Mouse (Mus musculus) stomach, embryonic 16.5 days (tissue): ENCODE measurements around the gene Tcf7. TPM values are rescaled to one million over a fixed set of nuclear protein-coding genes. Genes with fewer than 3 reads are reported as not detected.

Experiments
- ATAC-seq: fragments of 200-750 bp; cut with Nextera tagmentation; 2 replicates; pipeline ENCODE4 v1.8.0; 2017; ENCODE audit warnings: moderate number of reproducible peaks, moderate TSS enrichment; ENCODE audit not compliant: insufficient read depth, low FRiP score
- H3K27ac ChIP-seq: fragments of 300-500 bp; sonication (generic); 2 replicates; pipeline ENCODE4 v1.5.1; 2014; ENCODE audit warnings: low read length
- H3K27me3 ChIP-seq: fragments of 300-500 bp; sonication (generic); 2 replicates; pipeline ENCODE4 v1.6.1; 2014; ENCODE audit warnings: low read length, control low read depth, mixed read lengths; ENCODE audit not compliant: control insufficient read depth, insufficient read depth
- H3K36me3 ChIP-seq: fragments of 300-500 bp; sonication (generic); 2 replicates; pipeline ENCODE4 v1.6.1; 2014; ENCODE audit warnings: low read length; ENCODE audit not compliant: control insufficient read depth, insufficient read depth
- H3K4me1 ChIP-seq: fragments of 300-500 bp; sonication (generic); 2 replicates; pipeline ENCODE4 v1.6.1; 2014; ENCODE audit warnings: low read length, control low read depth, mixed read lengths; ENCODE audit not compliant: control insufficient read depth, insufficient read depth
- H3K4me2 ChIP-seq: fragments of 300-500 bp; sonication (generic); 2 replicates; pipeline ENCODE4 v1.6.1; 2014; ENCODE audit warnings: low read depth, low read length, mixed read lengths
- H3K4me3 ChIP-seq: fragments of 300-500 bp; sonication (generic); replicated peaks from 2 replicates; pipeline ENCODE4 v1.5.1; 2014; ENCODE audit warnings: mild to moderate bottlenecking, low read length
- H3K9ac ChIP-seq: fragments of 300-500 bp; sonication (generic); 2 replicates; pipeline ENCODE4 v1.6.1; 2014; ENCODE audit warnings: low read length
- H3K9me3 ChIP-seq: fragments of 300-500 bp; sonication (generic); replicated peaks from 2 replicates; pipeline ENCODE4 v1.6.1; 2016; ENCODE audit warnings: low read length, control low read depth; ENCODE audit not compliant: control insufficient read depth
- WGBS: fragments of 180-500 bp; shearing (Covaris S2); extraction: QIAGEN DNeasy Blood & Tissue Kit; methylation state at CpG from one replicate; pipeline ENCODE4 v1.1.7; 2014; 5-methylcytosine and 5-hydroxymethylcytosine counted together
- polyA plus RNA-seq: library from polyadenylated mRNA; unstranded; fragments of >200 nt; fragmentation: Nextera tagmentation; extraction: Ambion mirVana; gene quantifications from 2 replicates; pipeline ENCODE4 v1.2.1, GENCODE M21; 2015

The Tcf7 gene
- polyA plus RNA-seq, 1 experiment from 2014 or later: 2.8 TPM

DNA sequence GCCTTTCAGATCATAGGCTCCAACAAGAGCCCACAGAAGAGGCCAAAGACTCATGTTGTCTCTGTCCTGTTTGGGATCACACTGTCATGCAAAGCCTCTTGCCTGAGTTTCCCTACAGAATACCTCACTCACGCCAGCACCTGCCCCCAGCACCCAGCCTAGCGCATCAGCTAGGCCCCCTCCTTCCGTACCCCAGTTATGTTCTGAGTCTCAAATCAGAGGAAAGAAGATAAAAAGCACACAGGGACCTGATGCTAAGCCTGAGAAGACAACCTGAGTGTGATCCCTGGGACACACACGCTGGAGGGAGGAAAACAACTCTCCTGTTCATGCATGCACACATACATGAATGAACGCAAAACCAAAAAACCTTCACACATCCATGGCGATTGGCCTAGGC is 3.8 kb downstream of the Tcf7 start:
- no peak for ATAC-seq
- H3K4me1 ChIP-seq: peaks cover 12% of the 10 kb centered on the region; the same call in 1 of the 2 replicates
- no peak overlapping the region for H3K9ac ChIP-seq
- no peaks in the 10 kb centered on the region for H3K36me3 ChIP-seq
- no peak overlapping the region for H3K4me3 ChIP-seq
- WGBS: 92% methylated on average over 6 of the region's 6 CpGs
- no peak overlapping the region for H3K27ac ChIP-seq
- H3K9me3 ChIP-seq: no peaks in the 10 kb centered on the region
- H3K4me2 ChIP-seq: no peak overlapping the region
- no peaks in the 10 kb centered on the region for H3K27me3 ChIP-seq

- Histone ChIP-seq H3K4me2 (no peak overlapping the region), H3K9ac (no peak overlapping the region), H3K36me3 (no peaks in the 10 kb centered on the region), H3K9me3 (no peaks in the 10 kb centered on the region), H3K4me3 (no peak overlapping the region), H3K27ac (no peak overlapping the region), H3K27me3 (no peaks in the 10 kb centered on the region), H3K4me1 (peaks cover 5% of the 10 kb centered on the region; the same call in 1 of the 2 replicates)
- no peak for ATAC-seq
- 85% methylated on average over 3 of the region's 3 CpGs for WGBS
Measured at GRCm38 (mm10) chr11:52278164-52278563, 4.7 kb downstream of the Tcf7 start.

GRCm38 (mm10) chr11:52277433-52278150 is 5.2 kb downstream of the Tcf7 start:
- no peak for ATAC-seq
- no peak overlapping the region for H3K4me2 ChIP-seq
- no peak overlapping the region for H3K4me3 ChIP-seq
- no peaks in the 10 kb centered on the region for H3K36me3 ChIP-seq
- H3K27ac ChIP-seq: no peak overlapping the region
- WGBS: 85% methylated on average over 6 of the region's 6 CpGs
- H3K9me3 ChIP-seq: no peaks in the 10 kb centered on the region
- H3K4me1 ChIP-seq: peaks cover 7% of the 10 kb centered on the region; the same call in 1 of the 2 replicates
- H3K27me3 ChIP-seq: no peaks in the 10 kb centered on the region
- H3K9ac ChIP-seq: no peak overlapping the region

- Histone ChIP-seq H3K4me3 (no peak overlapping the region), H3K9me3 (no peaks in the 10 kb centered on the region), H3K27me3 (no peaks in the 10 kb centered on the region), H3K4me2 (no peak overlapping the region), H3K27ac (no peak overlapping the region), H3K4me1 (peaks cover 4% of the 10 kb centered on the region; the same call in 1 of the 2 replicates), H3K36me3 (no peaks in the 10 kb centered on the region), H3K9ac (no peak overlapping the region)
- WGBS: 92% methylated on average over 8 of the region's 8 CpGs
- no peak for ATAC-seq
Measured at GRCm38 (mm10) chr11:52276961-52277391, 5.8 kb downstream of the Tcf7 start.

DNA sequence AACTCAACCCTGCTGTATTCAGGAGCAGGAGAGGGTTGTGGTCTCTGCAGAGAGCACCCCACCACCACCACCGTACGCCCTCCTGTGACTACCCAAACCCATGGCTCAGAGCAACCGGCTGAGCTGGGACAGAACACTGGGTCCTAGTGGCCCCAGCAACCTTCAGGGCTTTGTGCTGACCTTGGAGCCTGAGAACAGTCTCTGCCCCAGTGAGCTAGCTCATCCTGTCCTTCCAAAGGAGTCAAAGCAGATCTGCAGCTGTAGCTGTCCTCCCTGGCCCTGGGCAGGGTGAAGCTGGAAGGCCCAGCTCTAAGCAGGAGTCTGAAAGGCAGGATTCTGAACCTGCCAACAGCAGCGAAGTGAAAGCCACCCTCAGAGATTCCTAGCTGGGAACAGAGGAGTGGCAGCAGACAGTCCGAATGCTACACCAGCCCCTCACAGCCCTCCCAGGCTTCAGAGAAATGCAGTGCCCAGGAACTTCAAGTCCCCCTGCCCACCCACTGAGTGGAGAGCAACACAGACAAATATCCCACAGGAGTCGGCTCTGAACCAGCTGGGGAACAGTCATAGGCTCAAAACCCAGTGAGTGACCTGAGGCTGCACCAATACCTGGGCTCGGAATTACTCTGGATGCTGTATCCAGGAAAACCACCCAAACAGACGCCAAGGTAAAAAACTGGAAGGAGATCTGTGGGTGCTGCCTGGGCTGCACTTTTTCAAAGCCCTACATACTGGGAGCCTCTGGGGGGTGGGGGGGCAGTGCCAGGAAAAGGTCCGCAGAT is 6.8 kb downstream of the Tcf7 start:
- Histone ChIP-seq H3K27ac (no peak overlapping the region), H3K9ac (no peak overlapping the region), H3K4me3 (no peak overlapping the region), H3K36me3 (no peaks in the 10 kb centered on the region), H3K4me2 (no peak overlapping the region), H3K9me3 (no peaks in the 10 kb centered on the region), H3K27me3 (no peaks in the 10 kb centered on the region), H3K4me1 (peaks cover 4% of the 10 kb centered on the region; the same call in 1 of the 2 replicates)
- no peak for ATAC-seq
- 83% methylated on average over 9 of the region's 9 CpGs for WGBS

DNA sequence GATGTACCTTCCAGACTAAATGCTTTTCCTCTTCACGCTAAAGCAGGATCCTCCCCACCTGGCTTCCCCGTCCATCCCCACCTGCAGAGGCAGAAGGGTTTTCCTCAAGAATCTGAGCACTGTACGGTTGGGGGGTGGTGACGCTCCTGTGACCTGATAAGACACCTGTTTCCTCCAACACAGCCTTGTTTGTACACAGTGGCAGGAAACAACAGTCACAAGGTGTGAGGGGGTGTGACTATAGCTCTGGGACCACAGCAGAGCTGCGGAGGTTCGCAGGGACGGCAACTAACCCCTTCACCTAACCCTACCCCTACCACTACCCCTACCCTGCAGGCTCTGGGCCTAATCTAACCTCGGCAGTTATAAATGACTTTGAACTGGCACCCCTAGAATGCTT is 7.4 kb downstream of the Tcf7 start:
- Histone ChIP-seq H3K27me3 (no peaks in the 10 kb centered on the region), H3K36me3 (no peaks in the 10 kb centered on the region), H3K9me3 (no peaks in the 10 kb centered on the region), H3K4me1 (peaks cover 4% of the 10 kb centered on the region; the same call in 1 of the 2 replicates), H3K27ac (no peak overlapping the region), H3K9ac (no peak overlapping the region), H3K4me2 (no peak overlapping the region), H3K4me3 (no peak overlapping the region)
- ATAC-seq: no peak
- WGBS: 85% methylated on average over 8 of the region's 8 CpGs

DNA sequence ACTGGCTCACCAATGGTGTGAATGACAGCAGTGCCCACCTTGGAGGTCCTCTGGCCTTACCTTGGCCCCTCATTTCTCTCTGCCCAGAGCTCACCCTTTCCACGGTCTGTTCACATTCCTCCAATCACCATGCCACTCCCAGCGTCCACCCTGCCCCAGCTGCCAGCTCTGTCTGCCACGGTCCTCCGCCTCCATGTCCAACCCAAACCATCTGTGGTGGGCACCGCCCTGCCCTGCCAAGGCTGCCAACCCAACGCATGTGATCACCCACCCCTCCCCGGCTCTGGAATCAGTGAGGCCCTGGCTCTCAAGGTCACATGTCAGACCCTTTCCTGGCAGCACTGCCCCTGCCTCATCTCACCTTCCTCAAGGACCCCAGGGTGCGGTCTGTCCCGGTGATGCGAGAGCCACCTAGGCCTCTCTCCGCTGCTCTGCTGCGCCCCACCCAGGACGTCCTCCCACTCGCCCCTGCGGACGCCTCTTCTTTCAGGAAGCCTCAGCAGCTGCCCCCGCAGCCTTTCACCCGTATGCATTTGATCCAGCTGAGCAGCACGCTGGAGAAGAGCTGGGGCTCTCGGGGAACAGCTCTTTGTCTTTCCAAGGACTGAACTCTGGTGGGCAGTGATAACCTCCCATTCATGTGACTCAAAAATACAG is 8.2 kb downstream of the Tcf7 start:
- no peak overlapping the region for H3K4me3 ChIP-seq
- H3K4me2 ChIP-seq: no peak overlapping the region
- no peak for ATAC-seq
- H3K9me3 ChIP-seq: no peaks in the 10 kb centered on the region
- H3K27ac ChIP-seq: no peak overlapping the region
- 83% methylated on average over 20 of the region's 20 CpGs for WGBS
- peaks cover 4% of the 10 kb centered on the region; the same call in 1 of the 2 replicates for H3K4me1 ChIP-seq
- H3K9ac ChIP-seq: no peak overlapping the region
- H3K36me3 ChIP-seq: no peaks in the 10 kb centered on the region
- no peaks in the 10 kb centered on the region for H3K27me3 ChIP-seq

DNA sequence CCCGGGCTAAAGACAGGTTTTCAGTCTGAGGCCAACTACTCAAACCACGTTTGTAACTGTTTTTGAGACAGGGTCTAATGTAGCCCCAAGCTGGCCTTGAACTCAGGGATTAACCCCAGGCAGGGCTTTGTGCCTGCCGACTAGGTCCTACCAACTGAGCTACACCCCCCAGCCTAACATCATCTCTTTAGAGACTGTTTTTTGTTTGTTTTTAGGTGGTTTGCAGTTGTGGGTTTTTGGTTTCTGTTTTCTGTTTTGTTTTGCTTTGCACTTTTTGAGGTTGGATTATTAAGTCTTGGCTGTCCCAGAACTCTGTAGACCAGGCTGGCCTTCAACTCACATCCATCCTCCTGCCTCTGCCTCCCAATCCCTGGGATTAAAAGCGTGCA is 8.9 kb downstream of the Tcf7 start:
- no peak overlapping the region for H3K9ac ChIP-seq
- no peaks in the 10 kb centered on the region for H3K36me3 ChIP-seq
- no peak for ATAC-seq
- peaks cover 6% of the 10 kb centered on the region; the same call in 1 of the 2 replicates for H3K4me1 ChIP-seq
- H3K27me3 ChIP-seq: no peaks in the 10 kb centered on the region
- H3K4me3 ChIP-seq: no peak overlapping the region
- WGBS: 74% methylated on average over 4 of the region's 4 CpGs
- no peak overlapping the region for H3K4me2 ChIP-seq
- H3K27ac ChIP-seq: no peak overlapping the region
- H3K9me3 ChIP-seq: no peaks in the 10 kb centered on the region
